Mouse (Mus musculus): ENCODE results near the gene Eif4ebp2. TPM values are rescaled to one million over a fixed set of nuclear protein-coding genes. Genes with fewer than 3 reads are reported as not detected.
"Not testable (repeated sequence)": the region's sequence is repeated elsewhere in the genome, so short reads cannot be mapped to it uniquely, and the experiment has no call there.

Eif4ebp2 gene
- polyA plus RNA-seq, 1 experiment, result not detected

- peaks cover 6% of the 10 kb centered on the region; the same call in 1 of the 2 replicates for H3K4me1 ChIP-seq (ENCODE audit: control insufficient read depth, insufficient read depth, low read length)
- TF ChIP-seq POLR2A (IDR thresholded peaks at IDR 0.05; ENCODE audit: insufficient read depth, low read depth, low read length) (no peak), CTCF (IDR thresholded peaks at IDR 0.05; ENCODE audit: insufficient read depth, low read depth, low read length) (no peak)
- 71% methylated on average over 1 of the region's 1 CpGs for WGBS
- H3K4me3 ChIP-seq (ENCODE audit: insufficient read depth, low read depth, low read length), result no peak overlapping the region
- H3K27ac ChIP-seq (ENCODE audit: insufficient read depth, low read depth, low read length), result no peak overlapping the region
These were observed 21.9 kb upstream of the Eif4ebp2 start for GRCm38 (mm10) chr10:61474344-61474743.

DNA sequence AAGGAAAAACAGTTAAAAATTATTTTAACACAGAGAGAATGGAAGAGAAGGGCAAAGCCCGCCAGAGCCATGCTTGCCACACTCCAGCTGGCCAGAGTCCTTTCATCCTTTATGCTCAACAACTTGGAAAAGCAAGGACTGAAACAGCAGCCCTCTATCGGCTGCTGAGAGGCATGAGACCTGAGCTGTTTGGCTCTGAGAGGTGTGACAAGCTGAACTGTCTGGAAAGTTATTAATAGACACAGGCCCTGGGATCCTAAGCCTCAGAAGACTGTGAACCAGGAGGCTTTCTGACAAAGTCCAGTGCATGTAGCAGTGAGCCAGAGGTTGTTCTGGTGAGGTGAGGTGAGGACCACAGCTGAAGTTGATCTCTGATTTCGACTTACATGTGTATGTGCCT is 21.2 kb upstream of the Eif4ebp2 start:
- no peak overlapping the region for H3K27ac ChIP-seq (ENCODE audit: insufficient read depth, low read depth, low read length)
- peaks cover 6% of the 10 kb centered on the region; the same call in 1 of the 2 replicates for H3K4me1 ChIP-seq (ENCODE audit: control insufficient read depth, insufficient read depth, low read length)
- TF ChIP-seq CTCF (IDR thresholded peaks at IDR 0.05; ENCODE audit: insufficient read depth, low read depth, low read length) (no peak), POLR2A (IDR thresholded peaks at IDR 0.05; ENCODE audit: insufficient read depth, low read depth, low read length) (no peak)
- H3K4me3 ChIP-seq (ENCODE audit: insufficient read depth, low read depth, low read length), result no peak overlapping the region
- WGBS, result 64% methylated on average over 3 of the region's 3 CpGs

DNA sequence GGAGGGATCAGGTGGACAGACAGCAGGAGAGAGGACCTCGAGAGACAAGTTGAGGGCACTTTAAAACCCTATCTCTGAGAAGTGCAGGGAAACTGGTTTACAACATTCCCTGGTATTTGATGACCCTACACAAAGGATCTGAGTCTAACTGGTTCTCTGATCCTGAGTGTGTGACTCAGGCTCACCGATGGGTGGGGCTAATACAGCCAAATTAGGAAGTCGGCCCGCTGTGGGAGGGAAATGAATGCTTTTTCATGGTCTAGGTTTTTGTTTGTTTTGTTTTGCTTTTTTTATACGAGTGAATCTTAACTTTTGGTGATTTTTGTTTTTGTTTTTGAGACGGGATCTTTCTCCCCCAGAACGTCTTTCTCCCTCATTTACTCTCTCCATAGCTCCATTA is 16.4 kb upstream of the Eif4ebp2 start:
- Histone ChIP-seq H3K27ac (ENCODE audit: insufficient read depth, low read depth, low read length) (no peak overlapping the region), H3K4me3 (ENCODE audit: insufficient read depth, low read depth, low read length) (no peak overlapping the region), H3K4me1 (ENCODE audit: control insufficient read depth, insufficient read depth, low read length) (no peaks in the 10 kb centered on the region)
- no peak for TF ChIP-seq CTCF (IDR thresholded peaks at IDR 0.05; ENCODE audit: insufficient read depth, low read depth, low read length)
- no peak for TF ChIP-seq POLR2A (IDR thresholded peaks at IDR 0.05; ENCODE audit: insufficient read depth, low read depth, low read length)
- 59% methylated on average over 7 of the region's 7 CpGs for WGBS

- H3K4me3 ChIP-seq (ENCODE audit: insufficient read depth, low read depth, low read length), result no peak overlapping the region
- WGBS, result 18% methylated on average over 5 of the region's 5 CpGs
- no peaks in the 10 kb centered on the region for H3K4me1 ChIP-seq (ENCODE audit: control insufficient read depth, insufficient read depth, low read length)
- TF ChIP-seq POLR2A (IDR thresholded peaks at IDR 0.05; ENCODE audit: insufficient read depth, low read depth, low read length) (no peak), CTCF (IDR thresholded peaks at IDR 0.05; ENCODE audit: insufficient read depth, low read depth, low read length) (no peak)
- H3K27ac ChIP-seq (ENCODE audit: insufficient read depth, low read depth, low read length), result no peak overlapping the region
These were observed 14.4 kb upstream of the Eif4ebp2 start for GRCm38 (mm10) chr10:61466873-61467272.

DNA sequence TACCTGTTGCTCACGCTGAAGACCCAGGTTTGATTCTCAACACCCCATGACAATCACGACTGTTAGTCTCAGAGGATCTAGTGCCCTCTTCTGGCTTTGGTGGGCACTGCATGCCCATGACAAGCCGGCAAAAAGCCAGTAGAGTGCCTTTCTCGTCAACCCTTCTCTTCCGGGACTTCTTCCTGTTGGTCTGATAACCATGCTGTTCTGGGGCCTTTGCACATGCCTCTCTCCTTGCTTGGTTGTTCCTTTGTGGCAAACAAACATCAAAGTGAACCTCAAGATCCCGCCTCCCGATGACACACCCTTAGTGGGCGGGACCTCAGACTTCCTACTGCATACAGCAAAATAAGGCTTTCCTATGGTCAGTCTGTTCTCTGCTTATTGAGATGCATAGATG is 13.8 kb upstream of the Eif4ebp2 start:
- 72% methylated on average over 8 of the region's 8 CpGs for WGBS
- no peak for TF ChIP-seq POLR2A (IDR thresholded peaks at IDR 0.05; ENCODE audit: insufficient read depth, low read depth, low read length)
- TF ChIP-seq CTCF (IDR thresholded peaks at IDR 0.05; ENCODE audit: insufficient read depth, low read depth, low read length), result no peak
- no peaks in the 10 kb centered on the region for H3K4me1 ChIP-seq (ENCODE audit: control insufficient read depth, insufficient read depth, low read length)
- no peak overlapping the region for H3K4me3 ChIP-seq (ENCODE audit: insufficient read depth, low read depth, low read length)
- no peak overlapping the region for H3K27ac ChIP-seq (ENCODE audit: insufficient read depth, low read depth, low read length)

GRCm38 (mm10) chr10:61465009-61465408 is 12.5 kb upstream of the Eif4ebp2 start:
- WGBS, result 83% methylated on average over 4 of the region's 4 CpGs
- no peaks in the 10 kb centered on the region for H3K4me1 ChIP-seq (ENCODE audit: control insufficient read depth, insufficient read depth, low read length)
- no peak overlapping the region for H3K27ac ChIP-seq (ENCODE audit: insufficient read depth, low read depth, low read length)
- no peak overlapping the region for H3K4me3 ChIP-seq (ENCODE audit: insufficient read depth, low read depth, low read length)
- TF ChIP-seq CTCF (IDR thresholded peaks at IDR 0.05; ENCODE audit: insufficient read depth, low read depth, low read length) (no peak), POLR2A (IDR thresholded peaks at IDR 0.05; ENCODE audit: insufficient read depth, low read depth, low read length) (no peak)

DNA sequence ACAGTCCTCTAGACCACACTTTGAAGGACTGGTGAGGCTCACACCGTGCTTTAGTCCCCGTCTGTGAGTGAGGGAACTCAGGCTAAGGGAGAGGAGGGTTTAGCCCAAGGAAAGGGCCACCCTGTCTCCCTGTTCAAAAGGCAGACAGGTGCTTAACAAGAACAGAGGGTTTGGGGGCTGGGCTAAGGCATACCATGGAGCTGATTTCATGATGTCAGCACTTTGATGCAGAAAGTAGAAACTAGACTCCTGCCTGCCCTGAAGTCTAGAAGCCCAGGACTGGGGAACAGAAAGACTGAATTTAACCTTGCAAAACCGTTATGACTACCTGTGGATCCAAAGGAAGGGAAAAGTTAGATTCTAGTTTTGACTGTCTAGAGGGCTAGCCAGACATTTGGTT is 4.7 kb upstream of the Eif4ebp2 start:
- 81% methylated on average over 3 of the region's 3 CpGs for WGBS
- no peak for TF ChIP-seq POLR2A (IDR thresholded peaks at IDR 0.05; ENCODE audit: insufficient read depth, low read depth, low read length)
- TF ChIP-seq CTCF (IDR thresholded peaks at IDR 0.05; ENCODE audit: insufficient read depth, low read depth, low read length), result no peak
- Histone ChIP-seq H3K4me3 (ENCODE audit: insufficient read depth, low read depth, low read length) (no peak overlapping the region), H3K27ac (ENCODE audit: insufficient read depth, low read depth, low read length) (no peak overlapping the region), H3K4me1 (ENCODE audit: control insufficient read depth, insufficient read depth, low read length) (no peaks in the 10 kb centered on the region)

- WGBS, result 66% methylated on average over 3 of the region's 3 CpGs
- peak overlapping the region; percentile 81 for H3K4me3 ChIP-seq (ENCODE audit: insufficient read depth, low read depth, low read length)
These were observed 710 bp upstream of the Eif4ebp2 start for GRCm38 (mm10) chr10:61453171-61453570.

DNA sequence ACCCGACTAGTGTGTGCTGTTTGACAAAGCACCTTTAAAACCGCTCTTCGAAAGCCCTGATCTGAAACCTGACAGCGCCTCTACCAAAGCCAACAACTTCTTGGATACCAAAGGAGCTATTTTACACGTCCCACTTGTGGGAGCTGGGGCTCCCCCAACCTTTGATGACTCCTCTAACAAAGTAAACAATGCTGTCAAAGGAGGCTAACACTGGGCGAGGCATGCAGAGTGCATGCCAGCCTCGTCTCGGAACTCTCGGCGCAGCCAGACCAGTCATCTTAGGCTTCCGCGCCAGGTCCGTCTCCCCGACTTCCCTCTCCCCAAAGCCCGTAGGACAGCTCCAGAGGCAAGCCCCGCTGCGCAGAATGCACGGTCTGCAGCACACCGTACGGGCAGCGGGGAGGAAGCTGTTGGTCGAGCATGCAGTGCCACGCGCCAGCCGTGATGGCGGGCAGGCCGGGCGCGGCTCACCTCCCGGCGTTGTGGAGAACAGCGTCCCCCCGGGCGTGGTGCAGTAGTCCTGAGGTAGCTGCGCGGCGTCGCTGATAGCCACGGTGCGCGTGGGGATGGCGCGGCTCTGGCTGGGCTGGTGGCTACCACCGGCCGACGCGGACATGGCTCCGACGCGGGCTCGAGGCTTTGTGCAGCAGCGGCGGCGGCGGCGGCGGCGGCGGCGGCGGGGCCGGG is 387 bp downstream of the Eif4ebp2 start:
- Histone ChIP-seq H3K4me1 (ENCODE audit: control insufficient read depth, insufficient read depth, low read length) (peaks cover 13% of the 10 kb centered on the region), H3K4me3 (ENCODE audit: insufficient read depth, low read depth, low read length) (peak overlapping the region; percentile 81), H3K27ac (ENCODE audit: insufficient read depth, low read depth, low read length) (no peak overlapping the region)
- TF ChIP-seq POLR2A (IDR thresholded peaks at IDR 0.05; ENCODE audit: insufficient read depth, low read depth, low read length), result no peak
- TF ChIP-seq CTCF (IDR thresholded peaks at IDR 0.05; ENCODE audit: insufficient read depth, low read depth, low read length), result no peak
- 1% methylated on average over 62 of the region's 62 CpGs for WGBS

More at GRCm38 (mm10) chr10:61453171-61453570, 710 bp upstream of the Eif4ebp2 start:
- not testable (repeated sequence) for H3K27ac ChIP-seq (ENCODE audit: insufficient read depth, low read depth, low read length); H3K4me1 ChIP-seq (ENCODE audit: control insufficient read depth, insufficient read depth, low read length)
